Mouse (Mus musculus) limb, embryonic 11.5 days (tissue): ENCODE measurements around the gene Ssh3. TPM values are rescaled to one million over a fixed set of nuclear protein-coding genes. Genes with fewer than 3 reads are reported as not detected.

ENCODE experiments used
- ATAC-seq: fragments of 200-750 bp; cut with Nextera tagmentation; 2 replicates; pipeline ENCODE4 v1.8.0; 2017; ENCODE audit warnings: low read depth; ENCODE audit not compliant: insufficient number of reproducible peaks, low FRiP score, low TSS enrichment
- DNase-seq: peaks from one replicate; pipeline ENCODE4 v3.0.0-alpha.2; 2015; ENCODE audit warnings: low spot score
- H3K27ac ChIP-seq: fragments of 300-500 bp; sonication (generic); replicated peaks from 2 replicates; pipeline ENCODE4 v1.5.1; 2014; ENCODE audit warnings: low read depth, mild to moderate bottlenecking, low read length
- H3K27me3 ChIP-seq: fragments of 300-500 bp; sonication (generic); 2 replicates; pipeline ENCODE4 v1.6.1; 2014; ENCODE audit warnings: mild to moderate bottlenecking, low read length, mixed read lengths; ENCODE audit not compliant: control insufficient read depth, insufficient read depth
- H3K36me3 ChIP-seq: fragments of 300-500 bp; sonication (generic); 2 replicates; pipeline ENCODE4 v1.6.1; 2014; ENCODE audit warnings: mild to moderate bottlenecking, low read length, moderate library complexity, mixed read lengths; ENCODE audit not compliant: control insufficient read depth, insufficient read depth
- H3K4me1 ChIP-seq: fragments of 300-500 bp; sonication (generic); 2 replicates; pipeline ENCODE4 v1.6.1; 2014; ENCODE audit warnings: low read length, mixed read lengths; ENCODE audit not compliant: control insufficient read depth, insufficient read depth
- H3K4me2 ChIP-seq: fragments of 300-500 bp; sonication (generic); 2 replicates; pipeline ENCODE4 v1.6.1; 2014; ENCODE audit warnings: low read depth, mild to moderate bottlenecking, moderate library complexity; ENCODE audit not compliant: severe bottlenecking
- H3K4me3 ChIP-seq: fragments of 300-500 bp; sonication (generic); 2 replicates; pipeline ENCODE4 v1.5.1; 2014; ENCODE audit warnings: low read depth, low read length
- H3K9ac ChIP-seq: fragments of 300-500 bp; sonication (generic); 2 replicates; pipeline ENCODE4 v1.6.1; 2014; ENCODE audit warnings: mild to moderate bottlenecking, low read length
- H3K9me3 ChIP-seq: fragments of 300-500 bp; sonication (generic); 2 replicates; pipeline ENCODE4 v1.6.1; 2016; ENCODE audit warnings: low read length; ENCODE audit not compliant: control insufficient read depth
- WGBS: fragments of 180-500 bp; shearing (Covaris S2); extraction: QIAGEN DNeasy Blood & Tissue Kit; methylation state at CpG from one replicate; pipeline ENCODE4 v1.1.7; 2014; 5-methylcytosine and 5-hydroxymethylcytosine counted together
- microRNA-seq: library from miRNA; unstranded; fragments of <30 nt; microRNA quantifications from one replicate; pipeline ENCODE4, GENCODE M21; 2016
- polyA plus RNA-seq: library from polyadenylated mRNA; unstranded; fragments of >200 nt; fragmentation: Nextera tagmentation; extraction: Ambion mirVana; gene quantifications from 2 replicates; pipeline ENCODE4 v1.2.1, GENCODE M21; 2014

The Ssh3 gene
- polyA plus RNA-seq, 1 experiment from 2014 or later: 4.2 TPM

DNA sequence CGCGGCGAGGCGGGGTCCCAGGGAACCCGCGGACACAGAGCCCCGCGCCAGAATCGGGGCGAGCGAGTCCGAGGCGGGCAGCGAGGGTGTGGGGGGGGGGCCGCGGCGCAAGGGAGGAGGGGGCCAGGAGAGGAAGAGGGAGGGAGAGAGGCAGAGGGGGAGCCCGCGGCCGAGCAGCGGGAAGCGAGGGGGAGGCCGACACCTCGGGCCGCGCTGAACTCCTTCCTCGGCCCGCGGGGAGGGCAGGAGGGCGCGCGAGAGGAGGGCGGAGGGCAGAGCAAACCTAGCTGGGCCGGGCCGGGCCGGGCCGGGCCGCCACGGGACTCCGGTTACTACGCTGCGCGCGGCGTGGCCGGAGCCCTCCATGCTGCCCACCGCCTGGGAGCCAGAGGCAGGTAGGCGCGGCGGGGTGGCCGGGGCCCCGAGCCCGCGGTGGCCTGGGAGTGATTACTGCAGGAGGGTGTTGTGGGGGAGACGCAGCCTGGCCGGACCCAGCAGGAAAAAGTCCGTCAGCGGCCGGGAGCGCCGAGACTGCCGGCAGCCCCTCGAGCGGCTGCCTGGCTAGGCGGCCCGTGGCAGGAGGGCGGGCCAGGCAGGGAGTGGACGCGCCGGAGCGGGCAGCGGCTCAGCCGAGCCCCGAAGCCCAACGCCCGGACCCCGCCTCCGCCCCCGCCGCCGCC is 54.1 kb downstream of the Ssh3 start:
- H3K9ac ChIP-seq: peak overlapping the region; percentile 94
- H3K4me1 ChIP-seq: peaks cover 57% of the 10 kb centered on the region
- H3K4me3 ChIP-seq: peak overlapping the region; percentile 84
- 0 out of 2 replicates have a peak, but pooled peaks have one; percentile 8 for ATAC-seq
- WGBS: under 1% methylated on average over 59 of the region's 81 CpGs
- peak overlapping the region; percentile 92 for H3K27ac ChIP-seq
- H3K27me3 ChIP-seq: no peaks in the 10 kb centered on the region
- no peaks in the 10 kb centered on the region for H3K36me3 ChIP-seq
- peak; percentile 66 for DNase-seq
- peak overlapping the region; percentile 86 for H3K4me2 ChIP-seq
- H3K9me3 ChIP-seq: no peaks in the 10 kb centered on the region

DNA sequence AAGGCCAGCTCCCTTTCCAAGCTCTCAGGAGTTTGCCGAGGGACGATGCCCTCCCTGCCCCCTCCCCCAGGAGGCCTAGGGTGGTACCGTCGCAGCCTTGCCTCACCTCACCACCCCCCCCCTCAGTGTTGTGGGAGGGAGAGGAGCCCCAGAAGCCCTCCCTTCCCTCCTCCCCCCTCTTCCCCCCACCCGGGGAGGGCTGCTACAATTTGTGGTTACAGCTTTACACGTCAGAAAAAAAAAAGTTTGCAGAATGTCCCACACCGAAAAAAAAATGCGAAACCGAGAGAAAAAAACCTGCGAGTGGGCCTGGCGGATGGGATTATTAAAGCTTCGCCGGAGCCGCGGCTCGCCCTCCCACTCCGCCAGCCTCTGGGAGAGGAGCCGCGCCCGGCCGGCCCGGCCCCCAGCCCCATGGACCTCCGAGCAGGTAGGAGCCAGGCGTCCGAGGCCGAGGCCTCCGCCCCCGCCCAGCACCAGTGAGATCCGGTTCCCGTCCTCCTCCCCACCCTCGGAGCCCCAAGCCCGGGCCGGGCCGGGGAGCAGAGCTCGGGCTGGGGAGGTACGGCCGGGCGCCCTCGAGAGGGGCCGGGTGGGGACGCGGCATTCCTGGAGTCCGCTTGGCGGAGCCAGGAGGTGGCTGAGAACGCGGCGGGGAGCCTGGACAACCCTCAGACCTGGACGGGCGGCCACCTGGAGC is 54.8 kb downstream of the Ssh3 start, which contains the start of the genes Clcf1 and AC109138.7:
Clcf1 (plus strand) TSS at position 168 of the 700 bp plus-strand sequence.
AC109138.7 (plus strand) TSS at position 287 of the 700 bp plus-strand sequence.
- DNase-seq: peak; percentile 78

DNA sequence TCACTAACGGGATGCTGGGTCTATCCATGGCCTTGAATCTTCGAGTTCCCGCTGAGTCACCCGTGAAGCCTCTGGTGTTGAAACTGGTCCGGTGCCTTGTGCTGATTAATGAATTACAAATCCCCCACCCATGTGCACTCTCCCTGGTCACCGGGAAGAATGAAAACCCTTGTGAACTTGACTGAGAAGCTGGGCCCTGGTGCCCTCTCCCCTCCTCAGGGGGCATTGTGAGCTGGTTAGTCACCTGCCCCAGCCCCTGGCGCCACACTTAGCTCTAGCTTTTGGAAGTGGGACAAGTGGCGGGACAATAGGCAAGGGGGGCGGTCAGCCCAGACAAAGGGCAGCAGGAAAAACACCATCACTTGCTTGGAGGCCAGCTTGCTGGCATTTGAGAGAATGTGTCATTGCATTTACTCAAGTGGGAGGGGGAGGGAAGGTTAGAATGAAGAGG is 55.4 kb downstream of the Ssh3 start:
- no peaks in the 10 kb centered on the region for H3K36me3 ChIP-seq
- WGBS: 4% methylated on average over 9 of the region's 9 CpGs
- peaks cover 57% of the 10 kb centered on the region for H3K4me1 ChIP-seq
- H3K27me3 ChIP-seq: no peaks in the 10 kb centered on the region
- ATAC-seq (no peak), DNase-seq (no peak)
- H3K4me3 ChIP-seq: peak overlapping the region; percentile 84
- H3K9ac ChIP-seq: peak overlapping the region; percentile 94
- peak overlapping the region; percentile 86 for H3K4me2 ChIP-seq
- peak overlapping the region; percentile 92 for H3K27ac ChIP-seq
- no peaks in the 10 kb centered on the region for H3K9me3 ChIP-seq

More for the DNA sequence above, 54.8 kb downstream of the Ssh3 start, which contains the start of the genes Clcf1 and AC109138.7:
- H3K4me2 ChIP-seq: peak within 1 kb of the TSS; percentile 86
- peak; percentile 31; the same call in 1 of the 2 replicates for ATAC-seq
- H3K9me3 ChIP-seq: no peaks in the 10 kb centered on the region
- H3K4me3 ChIP-seq: peak within 1 kb of the TSS; percentile 84
- H3K36me3 ChIP-seq: no peaks in the 10 kb centered on the region
- peak within 1 kb of the TSS; percentile 94 for H3K9ac ChIP-seq
- H3K27me3 ChIP-seq: no peaks in the 10 kb centered on the region
- WGBS: 0% methylated on average over 49 of the region's 49 CpGs
- peaks cover 57% of the 10 kb centered on the region for H3K4me1 ChIP-seq
- H3K27ac ChIP-seq: peak within 1 kb of the TSS; percentile 92

DNA sequence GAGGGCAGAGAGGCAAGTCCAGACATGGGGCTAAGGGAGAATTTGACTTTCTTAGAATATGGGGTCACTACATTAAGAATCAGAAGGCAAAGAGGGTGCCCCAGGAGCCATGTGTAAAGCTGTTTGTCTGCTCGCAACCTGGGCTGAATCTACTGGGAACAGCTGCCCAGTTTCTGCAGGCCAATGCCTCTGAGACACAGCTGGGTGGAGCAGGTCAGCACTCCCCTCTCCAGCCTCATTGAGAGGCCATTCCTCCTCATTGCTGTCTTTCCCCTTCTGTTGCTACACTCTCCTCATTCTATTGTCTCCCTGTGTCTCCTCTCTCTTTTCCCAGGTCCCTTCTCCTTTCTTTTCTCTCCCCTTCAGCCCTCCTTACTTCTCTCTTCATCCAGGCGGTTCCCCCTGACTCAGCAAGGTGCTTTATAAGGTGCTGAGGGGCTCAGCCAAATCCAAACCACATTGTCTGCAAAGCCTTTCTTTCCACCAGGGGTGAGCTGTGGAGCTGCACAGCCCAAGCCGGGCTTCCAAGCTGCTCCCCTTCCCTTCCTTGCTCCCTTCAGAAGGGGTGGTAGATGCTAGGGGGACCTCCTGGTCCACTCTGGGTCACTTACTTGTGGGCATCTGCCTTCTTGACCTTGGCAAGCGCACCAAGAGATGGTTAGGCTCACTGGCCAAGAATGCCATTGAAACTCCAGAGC is 56.9 kb downstream of the Ssh3 start:
- Histone ChIP-seq H3K27me3 (no peaks in the 10 kb centered on the region), H3K9ac (peak overlapping the region; percentile 44; the same call in 1 of the 2 replicates), H3K4me3 (no peak overlapping the region), H3K4me2 (peak overlapping the region; percentile 26; the same call in 1 of the 2 replicates), H3K4me1 (peaks cover 42% of the 10 kb centered on the region), H3K27ac (peak overlapping the region; percentile 92), H3K9me3 (no peaks in the 10 kb centered on the region), H3K36me3 (no peaks in the 10 kb centered on the region)
- 8% methylated on average over 4 of the region's 4 CpGs for WGBS
- ATAC-seq: no peak
- DNase-seq: peak; percentile 51

Small RNA genes within 50 kb of the gene (microRNA-seq; reads per million reads assigned to microRNA genes)
- not detected for gene Gm26115
- gene Mir6985: not detected

Other genes starting within 250 kb of the Ssh3 start
- 437 and 462 TPM in 2 replicates for gene Gstp1, start 231.2 kb downstream of the Ssh3 start, polyA plus RNA-seq
- gene Gstp2, start 223.2 kb downstream of the Ssh3 start, polyA plus RNA-seq: 1.1 TPM in 2 replicates
- 0.23 TPM in 1 of 2 replicates, not detected in the other for gene Gstp3, start 209.6 kb downstream of the Ssh3 start, polyA plus RNA-seq
- gene Cabp2, start 187.6 kb downstream of the Ssh3 start, polyA plus RNA-seq: not detected in 2 replicates
- 77.5 and 81.6 TPM in 2 replicates for gene Cdk2ap2, start 172.0 kb downstream of the Ssh3 start, polyA plus RNA-seq
- gene Pitpnm1, start 169.2 kb downstream of the Ssh3 start, polyA plus RNA-seq: 4.8 and 5.8 TPM in 2 replicates
- gene Aip, start 143.3 kb downstream of the Ssh3 start, polyA plus RNA-seq: 91.2 and 93.7 TPM in 2 replicates
- not detected in 2 replicates for gene Gpr152, start 129.4 kb downstream of the Ssh3 start, polyA plus RNA-seq
- not detected in 2 replicates for gene Cabp4, start 125.1 kb downstream of the Ssh3 start, polyA plus RNA-seq
- 116 and 124 TPM in 2 replicates for gene Coro1b, start 120.6 kb downstream of the Ssh3 start, polyA plus RNA-seq
- gene Ptprcap, start 115.6 kb downstream of the Ssh3 start, polyA plus RNA-seq: 1.1 and 1.5 TPM in 2 replicates
- gene Rps6kb2, start 105.8 kb downstream of the Ssh3 start, polyA plus RNA-seq: 44.7 and 48.9 TPM in 2 replicates
- gene Carns1, start 93.7 kb downstream of the Ssh3 start, polyA plus RNA-seq: 2.1 TPM in 2 replicates
- 0.89 and 1.2 TPM in 2 replicates for gene Tbc1d10c, start 77.9 kb downstream of the Ssh3 start, polyA plus RNA-seq
- 952 and 995 TPM in 2 replicates for gene Ppp1ca, start 77.1 kb downstream of the Ssh3 start, polyA plus RNA-seq
- gene Rad9a, start 67.5 kb downstream of the Ssh3 start, polyA plus RNA-seq: 52.5 and 54.9 TPM in 2 replicates
- gene Clcf1, start 54.9 kb downstream of the Ssh3 start, polyA plus RNA-seq: 5.0 and 7.4 TPM in 2 replicates
- gene AC109138.7, start 54.8 kb downstream of the Ssh3 start, polyA plus RNA-seq: not detected in 2 replicates
- gene Pold4, start 37.3 kb downstream of the Ssh3 start, polyA plus RNA-seq: 11.5 and 12.6 TPM in 2 replicates
- gene Ankrd13d, start 14.0 kb upstream of the Ssh3 start, polyA plus RNA-seq: 5.6 and 7.5 TPM in 2 replicates
- gene Grk2, start 37.0 kb upstream of the Ssh3 start, polyA plus RNA-seq: 15.4 and 16.6 TPM in 2 replicates
- 61.0 and 69.3 TPM in 2 replicates for gene Kdm2a, start 129.1 kb upstream of the Ssh3 start, polyA plus RNA-seq
- gene Rhod, start 170.3 kb upstream of the Ssh3 start, polyA plus RNA-seq: 37.3 and 39.0 TPM in 2 replicates
- gene Syt12, start 208.3 kb upstream of the Ssh3 start, polyA plus RNA-seq: 0.09 and 0.49 TPM in 2 replicates
- not detected in 2 replicates for gene 2010003K11Rik, start 229.4 kb upstream of the Ssh3 start, polyA plus RNA-seq
- 12.4 and 14.0 TPM in 2 replicates for gene Pcx, start 241.3 kb upstream of the Ssh3 start, polyA plus RNA-seq